Mouse (Mus musculus): ENCODE measurements around the gene Dlg2. TPM values are rescaled to one million over a fixed set of nuclear protein-coding genes. Genes with fewer than 3 reads are reported as not detected.

Dlg2 gene
- polyA plus RNA-seq, 1 experiment = 0.85 TPM

- no peaks in the 10 kb centered on the region for H3K9me3 ChIP-seq (replicated peaks; ENCODE audit: control insufficient read depth, insufficient read depth, low read length, poor library complexity, severe bottlenecking)
- no peak overlapping the region for H3K27ac ChIP-seq (ENCODE audit: insufficient read depth, low read length)
- H3K27me3 ChIP-seq (ENCODE audit: control insufficient read depth, insufficient read depth, low read length, poor library complexity, severe bottlenecking) = no peaks in the 10 kb centered on the region
- TF ChIP-seq CTCF (IDR thresholded peaks at IDR 0.05; ENCODE audit: low read depth, low read length) (no peak), EP300 (IDR thresholded peaks at IDR 0.05; ENCODE audit: insufficient read depth, low read depth, low read length) (no peak), POLR2A (IDR thresholded peaks at IDR 0.05; ENCODE audit: insufficient read depth, low read length) (no peak)
- no peak overlapping the region for H3K9ac ChIP-seq (ENCODE audit: low read depth, poor library complexity, severe bottlenecking)
- no peaks in the 10 kb centered on the region for H3K4me1 ChIP-seq (ENCODE audit: control insufficient read depth, insufficient read depth, low read length)
- no peak overlapping the region for H3K4me3 ChIP-seq (ENCODE audit: low read depth, low read length)
- H3K36me3 ChIP-seq (ENCODE audit: control insufficient read depth, insufficient read depth, low read length, poor library complexity, severe bottlenecking) = no peaks in the 10 kb centered on the region
These were observed 16.1 kb upstream of the Dlg2 start for GRCm38 (mm10) chr7:90460330-90460729.

- Histone ChIP-seq H3K27me3 (ENCODE audit: control insufficient read depth, insufficient read depth, low read length, poor library complexity, severe bottlenecking) (no peaks in the 10 kb centered on the region), H3K27ac (ENCODE audit: insufficient read depth, low read length) (no peak overlapping the region), H3K9ac (ENCODE audit: low read depth, poor library complexity, severe bottlenecking) (no peak overlapping the region), H3K36me3 (ENCODE audit: control insufficient read depth, insufficient read depth, low read length, poor library complexity, severe bottlenecking) (no peaks in the 10 kb centered on the region), H3K9me3 (replicated peaks; ENCODE audit: control insufficient read depth, insufficient read depth, low read length, poor library complexity, severe bottlenecking) (no peaks in the 10 kb centered on the region), H3K4me3 (ENCODE audit: low read depth, low read length) (no peak overlapping the region), H3K4me1 (ENCODE audit: control insufficient read depth, insufficient read depth, low read length) (no peaks in the 10 kb centered on the region)
- TF ChIP-seq CTCF (IDR thresholded peaks at IDR 0.05; ENCODE audit: low read depth, low read length) = peak; percentile 48
- TF ChIP-seq POLR2A (IDR thresholded peaks at IDR 0.05; ENCODE audit: insufficient read depth, low read length) = no peak
These were observed 15.5 kb upstream of the Dlg2 start for GRCm38 (mm10) chr7:90460930-90461329.

DNA sequence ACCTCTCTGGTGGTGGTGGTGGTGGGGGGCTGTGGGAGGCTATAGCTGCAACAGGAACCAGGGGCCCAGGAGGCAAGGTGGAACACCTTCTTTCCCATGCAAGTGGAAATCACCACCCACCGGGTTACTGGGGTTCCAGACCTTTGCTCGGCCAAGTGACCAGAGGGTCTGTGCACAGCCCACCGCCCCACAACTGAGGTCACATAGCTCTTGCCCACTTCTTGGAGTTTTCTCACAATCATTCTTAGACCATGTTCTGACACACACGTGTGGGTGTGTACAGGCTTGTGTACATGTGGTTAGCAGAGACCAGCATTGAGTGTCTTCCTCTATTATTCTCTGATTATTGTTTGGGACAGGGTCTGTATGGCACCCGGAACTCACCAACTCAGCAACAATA lies 15.0 kb upstream of the Dlg2 start:
- no peak overlapping the region for H3K9ac ChIP-seq (ENCODE audit: low read depth, poor library complexity, severe bottlenecking)
- H3K4me1 ChIP-seq (ENCODE audit: control insufficient read depth, insufficient read depth, low read length) = no peaks in the 10 kb centered on the region
- H3K4me3 ChIP-seq (ENCODE audit: low read depth, low read length) = no peak overlapping the region
- no peak overlapping the region for H3K27ac ChIP-seq (ENCODE audit: insufficient read depth, low read length)
- no peaks in the 10 kb centered on the region for H3K27me3 ChIP-seq (ENCODE audit: control insufficient read depth, insufficient read depth, low read length, poor library complexity, severe bottlenecking)
- H3K9me3 ChIP-seq (replicated peaks; ENCODE audit: control insufficient read depth, insufficient read depth, low read length, poor library complexity, severe bottlenecking) = no peaks in the 10 kb centered on the region
- no peaks in the 10 kb centered on the region for H3K36me3 ChIP-seq (ENCODE audit: control insufficient read depth, insufficient read depth, low read length, poor library complexity, severe bottlenecking)
- no peak for TF ChIP-seq POLR2A (IDR thresholded peaks at IDR 0.05; ENCODE audit: insufficient read depth, low read length)
- TF ChIP-seq EP300 (IDR thresholded peaks at IDR 0.05; ENCODE audit: insufficient read depth, low read depth, low read length) = no peak
- no peak for TF ChIP-seq CTCF (IDR thresholded peaks at IDR 0.05; ENCODE audit: low read depth, low read length)

GRCm38 (mm10) chr7:90473511-90473910 lies 3.0 kb upstream of the Dlg2 start:
- 0 out of 2 replicates have a peak, but pooled peaks cover 1% of the 10 kb centered on the region for H3K27me3 ChIP-seq (ENCODE audit: control insufficient read depth, insufficient read depth, low read length, poor library complexity, severe bottlenecking)
- H3K9ac ChIP-seq (ENCODE audit: low read depth, poor library complexity, severe bottlenecking) = no peak overlapping the region
- no peaks in the 10 kb centered on the region for H3K4me1 ChIP-seq (ENCODE audit: control insufficient read depth, insufficient read depth, low read length)
- peaks cover 2% of the 10 kb centered on the region; the same call in 1 of the 2 replicates for H3K36me3 ChIP-seq (ENCODE audit: control insufficient read depth, insufficient read depth, low read length, poor library complexity, severe bottlenecking)
- no peak overlapping the region for H3K27ac ChIP-seq (ENCODE audit: insufficient read depth, low read length)
- TF ChIP-seq EP300 (IDR thresholded peaks at IDR 0.05; ENCODE audit: insufficient read depth, low read depth, low read length) = no peak
- no peak for TF ChIP-seq POLR2A (IDR thresholded peaks at IDR 0.05; ENCODE audit: insufficient read depth, low read length)
- no peak for TF ChIP-seq CTCF (IDR thresholded peaks at IDR 0.05; ENCODE audit: low read depth, low read length)
- H3K9me3 ChIP-seq (replicated peaks; ENCODE audit: control insufficient read depth, insufficient read depth, low read length, poor library complexity, severe bottlenecking) = no peaks in the 10 kb centered on the region
- H3K4me3 ChIP-seq (ENCODE audit: low read depth, low read length) = no peak overlapping the region

DNA sequence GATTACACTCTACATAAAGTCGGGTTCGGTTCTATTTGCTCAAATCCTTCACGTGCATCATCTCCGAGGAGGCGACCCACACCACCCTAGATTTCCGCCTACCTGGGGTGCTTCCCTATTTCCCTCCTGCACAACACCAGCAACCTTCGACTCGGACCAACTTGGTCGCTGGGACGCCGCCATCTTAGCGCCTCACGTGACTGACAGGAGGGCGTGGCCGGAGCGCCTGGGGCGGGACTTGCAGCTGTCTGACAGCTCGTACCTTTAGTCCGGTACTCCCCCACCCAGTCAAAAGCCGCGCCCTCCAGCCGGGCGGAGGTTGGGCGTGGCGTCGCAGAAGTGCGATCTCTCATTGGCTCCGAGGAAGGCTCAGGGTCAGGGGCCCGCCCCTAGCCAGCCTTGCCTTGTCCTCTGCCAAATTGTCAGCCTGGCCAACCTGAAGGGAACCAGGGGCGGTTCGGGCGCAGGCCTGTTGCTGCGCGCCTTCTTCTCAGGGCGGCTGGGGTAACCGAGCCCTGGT lies 619 bp upstream of the Dlg2 start, which contains the start of gene Tmem126b:
TSS of gene Tmem126b (minus strand) at position 209 of the 520 bp plus-strand sequence.
- 0 out of 2 replicates have a peak, but pooled peaks cover 1% of the 10 kb centered on the region for H3K27me3 ChIP-seq (ENCODE audit: control insufficient read depth, insufficient read depth, low read length, poor library complexity, severe bottlenecking)
- H3K9me3 ChIP-seq (replicated peaks; ENCODE audit: control insufficient read depth, insufficient read depth, low read length, poor library complexity, severe bottlenecking) = no peaks in the 10 kb centered on the region
- peak within 1 kb of the TSS; percentile 86 for H3K9ac ChIP-seq (ENCODE audit: low read depth, poor library complexity, severe bottlenecking)
- H3K4me1 ChIP-seq (ENCODE audit: control insufficient read depth, insufficient read depth, low read length) = no peaks in the 10 kb centered on the region
- H3K36me3 ChIP-seq (ENCODE audit: control insufficient read depth, insufficient read depth, low read length, poor library complexity, severe bottlenecking) = no peaks in the 10 kb centered on the region
- TF ChIP-seq POLR2A (IDR thresholded peaks at IDR 0.05; ENCODE audit: insufficient read depth, low read length) (peak; percentile 52), CTCF (IDR thresholded peaks at IDR 0.05; ENCODE audit: low read depth, low read length) (no peak), EP300 (IDR thresholded peaks at IDR 0.05; ENCODE audit: insufficient read depth, low read depth, low read length) (0 out of 2 replicates have a peak, but pooled peaks have one; percentile 27)
- H3K4me3 ChIP-seq (ENCODE audit: low read depth, low read length) = peak within 1 kb of the TSS; percentile 89
- no peak within 1 kb of the TSS for H3K27ac ChIP-seq (ENCODE audit: insufficient read depth, low read length)

DNA sequence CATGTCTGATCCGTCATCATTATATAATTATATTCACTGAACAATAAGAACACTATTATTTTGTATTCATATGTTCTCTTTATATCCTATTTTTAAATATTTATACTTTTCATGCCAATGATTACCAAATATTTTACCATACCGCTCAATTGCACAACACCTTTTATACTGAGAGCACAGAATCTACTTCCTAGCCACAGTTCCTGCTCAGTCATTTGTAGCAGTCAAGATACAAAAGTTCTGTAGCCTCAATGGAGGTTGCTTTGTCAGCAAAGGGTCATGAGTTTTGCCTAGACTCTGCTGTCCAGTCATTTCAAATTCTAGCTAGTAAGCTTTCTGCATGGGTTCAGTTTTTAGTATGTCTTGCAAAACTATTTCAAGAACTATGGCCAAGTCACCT lies 6.1 kb downstream of the Dlg2 start:
- Histone ChIP-seq H3K4me3 (ENCODE audit: low read depth, low read length) (no peak overlapping the region), H3K36me3 (ENCODE audit: control insufficient read depth, insufficient read depth, low read length, poor library complexity, severe bottlenecking) (no peaks in the 10 kb centered on the region), H3K27ac (ENCODE audit: insufficient read depth, low read length) (no peak overlapping the region), H3K9ac (ENCODE audit: low read depth, poor library complexity, severe bottlenecking) (no peak overlapping the region), H3K4me1 (ENCODE audit: control insufficient read depth, insufficient read depth, low read length) (no peaks in the 10 kb centered on the region), H3K9me3 (replicated peaks; ENCODE audit: control insufficient read depth, insufficient read depth, low read length, poor library complexity, severe bottlenecking) (no peaks in the 10 kb centered on the region), H3K27me3 (ENCODE audit: control insufficient read depth, insufficient read depth, low read length, poor library complexity, severe bottlenecking) (no peaks in the 10 kb centered on the region)
- TF ChIP-seq EP300 (IDR thresholded peaks at IDR 0.05; ENCODE audit: insufficient read depth, low read depth, low read length) (no peak), CTCF (IDR thresholded peaks at IDR 0.05; ENCODE audit: low read depth, low read length) (no peak), POLR2A (IDR thresholded peaks at IDR 0.05; ENCODE audit: insufficient read depth, low read length) (no peak)

All from ES-Bruce4 (cell line).